Mouse (Mus musculus) frontal cortex, adult 2 months (tissue): ENCODE results near the gene Mdm2. TPM values are rescaled to one million over a fixed set of nuclear protein-coding genes. Genes with fewer than 3 reads are reported as not detected.
A peak's percentile ranks its signal among the peaks of the same experiment; 100 is the strongest.

Experiments used
- DNase-seq, 2 experiments: peaks; one replicate each; pipeline ENCODE4 v3.0.0; 2022; ENCODE audit warnings: low spot score in 1 of 2; ENCODE audit errors: extremely low spot score in 1 of 2
- polyA plus RNA-seq: library from polyadenylated mRNA; depleted of rRNA; stranded (reverse); fragments of >200 nt; gene quantifications from 2 replicates; pipeline ENCODE4 v1.2.3, GENCODE M21; 2012

Gene Mdm2
- polyA plus RNA-seq, 1 experiment: 74.5 TPM

DNA sequence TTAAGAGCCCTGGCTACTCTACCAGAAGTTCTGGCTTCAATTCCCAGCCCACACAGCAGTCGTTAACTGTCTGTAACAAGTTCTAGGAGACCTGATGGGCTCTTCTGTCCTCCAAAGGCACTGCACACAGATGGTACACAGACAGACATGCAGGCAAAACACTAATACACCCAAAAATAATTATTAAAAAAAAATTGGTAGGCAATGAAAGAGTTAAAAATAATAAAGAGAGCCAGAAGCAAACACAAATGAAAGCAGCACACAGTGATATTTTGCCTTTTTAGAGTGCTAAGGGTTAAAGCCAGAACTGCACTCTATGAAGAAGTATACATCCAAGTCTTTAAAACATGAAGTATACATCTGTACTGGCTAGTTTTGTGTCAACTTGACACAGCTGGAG lies 10.1 kb downstream of the Mdm2 start:
- no peak for DNase-seq

DNA sequence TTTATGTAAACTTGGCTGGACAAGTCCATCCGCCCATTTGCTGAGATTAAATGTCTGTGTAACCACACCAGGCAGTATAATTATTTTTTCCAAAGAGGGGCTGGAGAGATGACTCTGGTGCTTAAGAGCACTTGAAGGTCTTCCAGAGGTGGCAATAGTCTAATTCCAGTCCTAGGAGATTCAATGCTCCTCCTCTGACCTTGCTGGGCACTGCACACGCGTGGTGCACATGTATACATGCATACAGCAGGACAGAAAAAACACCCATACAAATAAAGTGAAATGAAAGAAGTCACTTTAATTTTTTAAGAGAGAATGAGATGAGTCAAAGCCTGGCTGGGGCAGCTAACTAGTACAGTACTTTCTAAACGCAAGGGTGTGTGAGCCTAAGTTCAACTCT lies 10.6 kb downstream of the Mdm2 start:
- DNase-seq: no peak

DNA sequence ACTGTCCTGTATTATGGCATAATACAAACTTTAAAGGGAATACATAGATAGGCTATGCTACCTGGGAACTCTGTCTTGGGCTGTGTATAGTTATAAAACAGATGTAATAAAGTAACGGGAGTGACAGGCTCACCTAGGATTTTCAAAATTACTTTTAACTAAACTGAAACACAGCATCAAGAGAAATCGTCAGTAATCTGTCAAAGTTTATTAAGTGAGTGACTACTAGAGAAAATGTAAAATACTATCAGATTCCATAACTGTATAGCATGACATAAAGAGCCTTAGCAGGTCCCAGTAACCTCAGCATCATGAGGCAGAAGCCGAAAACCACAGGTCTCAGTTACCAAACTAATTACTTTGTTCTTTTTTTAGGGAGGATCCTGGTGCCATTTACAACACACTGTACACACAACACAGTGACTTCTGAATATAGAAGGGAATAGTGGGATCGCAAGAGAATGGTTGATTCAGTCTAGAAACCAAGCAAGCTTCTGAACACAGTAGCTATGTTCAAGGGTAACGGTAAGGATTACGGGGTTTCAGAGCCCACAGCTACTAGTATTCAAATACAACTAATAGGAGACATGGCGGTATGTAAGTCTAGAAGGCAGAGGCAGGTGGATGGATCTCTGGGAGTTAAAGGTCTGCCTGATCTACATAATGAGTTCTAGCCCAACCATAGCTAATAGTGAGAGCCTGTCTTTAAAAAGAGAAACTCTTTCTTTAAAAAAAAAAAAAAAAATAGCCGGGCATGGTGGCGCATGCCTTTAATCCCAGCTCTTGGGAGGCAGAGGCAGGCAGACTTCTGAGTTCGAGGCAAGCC lies 12.0 kb downstream of the Mdm2 start:
- DNase-seq: no peak

DNA sequence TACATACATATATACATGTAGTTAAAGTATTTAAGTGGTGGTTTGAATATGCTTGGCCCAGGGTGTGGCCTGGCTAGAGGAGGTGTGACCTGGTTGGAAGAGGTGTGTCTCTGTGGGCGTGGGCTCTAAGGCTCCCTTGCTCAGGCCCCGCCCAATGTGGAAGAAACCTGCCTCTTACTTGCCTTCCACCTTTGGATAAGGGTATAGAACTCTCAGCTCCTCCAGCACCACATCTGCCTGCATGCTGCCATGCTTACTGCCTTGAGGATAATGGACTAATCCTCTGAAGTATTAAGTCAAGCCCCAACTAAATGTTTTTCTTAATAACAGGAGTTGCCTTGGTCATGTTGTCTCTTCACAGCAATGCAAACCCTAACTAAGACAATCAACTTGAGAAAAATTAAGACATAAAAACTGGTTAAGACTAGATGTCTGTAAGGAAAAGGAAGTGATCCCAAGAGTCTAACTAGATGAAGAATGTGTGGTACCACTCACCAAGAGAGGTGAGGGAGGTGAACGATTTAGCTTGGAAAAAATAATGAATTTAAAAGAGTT lies 12.9 kb downstream of the Mdm2 start:
- no peak for DNase-seq

DNA sequence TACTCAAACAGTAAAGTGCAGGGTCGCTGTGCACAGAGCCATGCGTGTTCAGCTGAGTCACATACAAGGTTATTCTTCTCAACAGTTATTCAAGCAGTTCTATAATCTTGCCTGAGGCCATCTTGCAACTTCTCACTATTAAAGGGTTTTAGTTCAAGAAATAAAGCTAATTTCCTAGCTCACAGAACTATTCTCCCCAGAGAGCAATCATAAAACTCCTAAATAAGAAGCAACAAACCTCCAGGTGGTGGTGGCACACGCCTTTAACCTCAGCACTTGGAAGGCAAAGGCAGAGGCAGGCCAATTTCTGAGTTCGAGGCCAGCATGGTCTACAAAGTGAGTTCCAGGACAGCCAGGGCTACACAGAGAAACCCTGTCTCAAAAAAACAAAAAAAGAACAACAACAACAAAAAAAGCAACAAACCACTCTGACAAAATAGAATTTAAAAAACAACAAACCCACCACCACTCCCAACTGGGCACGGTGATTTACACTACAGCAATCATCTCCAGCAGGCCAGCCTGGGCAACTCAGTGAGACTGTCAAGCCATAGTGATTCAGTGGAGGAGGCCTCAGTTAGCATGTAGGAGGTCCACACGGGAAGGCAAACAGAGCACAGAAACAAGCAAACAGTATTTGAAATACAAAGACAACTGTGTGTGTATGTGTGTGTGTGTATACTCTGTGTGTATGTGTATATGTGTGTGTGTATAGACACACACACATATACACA lies 13.6 kb downstream of the Mdm2 start:
- no peak for DNase-seq

DNA sequence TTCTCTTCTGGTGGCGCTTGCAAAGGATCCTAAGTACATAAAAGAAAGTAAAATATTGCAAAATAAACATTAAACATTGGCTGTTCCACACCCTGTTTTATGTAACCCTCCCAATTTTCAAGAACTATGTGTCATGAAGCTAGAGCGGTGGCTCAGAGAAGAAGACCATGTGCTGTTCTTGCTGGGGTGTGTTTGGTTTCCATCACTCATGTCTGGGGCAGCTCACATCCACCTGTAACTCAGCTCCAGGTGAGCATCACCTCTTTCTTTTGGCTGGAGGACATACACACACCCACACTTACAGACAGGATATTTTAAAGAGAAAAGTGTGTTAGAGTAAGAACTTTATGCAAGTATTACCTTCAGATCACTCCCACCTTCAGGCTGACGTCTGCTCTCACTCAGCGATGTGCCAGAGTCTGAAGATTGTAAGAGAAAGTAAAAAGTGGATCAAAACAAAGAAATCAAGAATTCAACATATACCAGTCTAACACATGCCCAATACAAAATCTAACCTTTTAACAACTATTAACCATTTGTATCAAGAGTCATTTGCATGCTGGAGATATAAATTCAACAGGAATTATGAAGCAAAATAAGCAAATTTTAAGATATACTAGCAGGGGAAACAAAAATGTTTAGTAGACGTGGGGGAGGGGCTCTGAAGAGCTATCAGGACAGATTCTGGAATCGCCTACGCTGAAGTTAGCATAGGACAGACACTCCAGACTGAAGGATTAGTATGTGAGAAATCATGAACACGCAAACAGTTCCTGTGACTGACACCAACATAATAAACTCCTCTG lies 14.3 kb downstream of the Mdm2 start:
- DNase-seq: no peak

DNA sequence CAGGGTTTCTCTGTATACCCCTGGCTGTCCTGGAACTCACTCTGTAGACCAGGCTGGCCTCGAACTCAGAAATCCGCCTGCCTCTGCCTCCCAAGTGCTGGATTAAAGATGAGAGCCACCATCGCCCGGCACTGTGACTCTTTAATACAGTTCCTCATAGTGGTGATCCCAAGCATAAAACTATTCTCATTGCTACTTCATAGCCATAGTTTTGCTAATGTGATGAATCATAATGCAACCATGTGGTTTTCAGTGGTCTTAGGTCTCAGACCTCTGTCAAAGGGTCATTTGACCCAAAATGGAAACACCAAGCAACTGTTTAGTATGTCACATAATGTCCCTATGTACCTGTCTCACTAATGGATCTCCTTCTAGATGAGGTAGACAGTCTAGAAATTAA lies 15.0 kb downstream of the Mdm2 start:
- DNase-seq: no peak

DNA sequence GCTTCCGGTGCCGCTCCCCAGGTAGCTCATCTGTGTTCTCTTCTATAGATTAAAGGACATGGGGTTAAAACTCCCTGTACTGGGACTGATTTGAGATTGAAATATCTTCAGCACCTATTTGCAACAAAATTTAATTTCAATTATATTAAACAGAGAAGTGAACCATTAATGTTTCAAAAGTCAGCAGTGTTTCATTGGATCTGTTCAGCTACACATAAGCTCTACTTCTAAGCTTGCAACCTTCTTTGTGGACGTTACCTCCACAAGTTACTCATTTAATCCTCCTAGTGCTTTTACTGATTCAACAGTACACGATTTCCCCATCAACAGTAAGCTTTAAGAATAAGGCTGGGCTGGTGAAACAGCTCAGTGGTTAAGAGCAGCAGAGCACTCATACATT lies 15.5 kb downstream of the Mdm2 start:
- no peak for DNase-seq

DNA sequence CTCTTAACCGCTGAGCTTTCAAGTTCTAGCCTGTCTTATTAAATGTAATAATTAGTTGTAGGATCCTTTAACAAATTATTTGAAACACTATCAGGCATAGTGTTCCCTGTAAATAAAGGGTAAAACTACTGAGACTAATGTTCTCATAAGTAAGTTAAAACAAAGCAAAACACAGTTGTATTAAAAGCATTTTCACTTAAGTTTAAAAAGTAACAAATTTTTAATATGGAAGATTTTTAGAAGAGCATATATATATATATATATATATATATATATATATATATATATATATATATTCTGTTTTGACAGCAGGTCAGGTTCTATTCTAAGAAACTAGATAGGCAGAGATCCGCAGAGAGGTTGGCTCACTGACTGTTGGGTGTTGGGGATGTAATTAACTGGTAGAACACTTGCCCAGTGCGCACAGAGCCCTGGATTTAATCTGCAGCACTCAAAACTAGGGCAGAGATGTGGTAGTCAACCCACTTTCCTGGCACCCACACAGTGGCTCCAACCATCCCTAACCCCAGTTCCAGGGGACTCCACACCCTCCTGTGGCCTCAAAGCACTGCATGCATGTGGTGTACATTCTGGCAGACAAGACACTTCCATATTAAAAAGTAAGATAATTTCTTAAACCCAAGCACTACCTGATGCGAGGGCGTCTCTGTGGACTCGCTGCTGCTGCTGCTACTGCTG lies 16.2 kb downstream of the Mdm2 start:
- DNase-seq: no peak

DNA sequence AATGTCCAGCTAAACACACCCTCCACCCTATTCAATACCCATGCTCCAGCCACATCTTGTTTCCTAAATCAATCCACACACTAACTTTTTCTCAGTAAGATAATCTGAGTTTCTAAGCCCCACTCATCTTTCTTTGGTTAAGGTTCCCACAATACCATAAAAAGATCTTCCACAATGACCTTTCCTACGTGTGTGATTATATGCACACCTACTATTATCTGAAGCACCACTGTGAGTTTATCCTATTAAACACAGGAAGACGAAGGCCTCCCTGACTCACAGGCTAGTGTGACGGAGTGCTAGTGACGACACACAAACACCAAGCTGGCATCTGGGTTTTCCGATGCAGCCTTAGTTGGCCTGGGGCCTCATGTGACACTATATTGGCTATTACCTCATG lies 17.6 kb downstream of the Mdm2 start:
- no peak for DNase-seq

DNA sequence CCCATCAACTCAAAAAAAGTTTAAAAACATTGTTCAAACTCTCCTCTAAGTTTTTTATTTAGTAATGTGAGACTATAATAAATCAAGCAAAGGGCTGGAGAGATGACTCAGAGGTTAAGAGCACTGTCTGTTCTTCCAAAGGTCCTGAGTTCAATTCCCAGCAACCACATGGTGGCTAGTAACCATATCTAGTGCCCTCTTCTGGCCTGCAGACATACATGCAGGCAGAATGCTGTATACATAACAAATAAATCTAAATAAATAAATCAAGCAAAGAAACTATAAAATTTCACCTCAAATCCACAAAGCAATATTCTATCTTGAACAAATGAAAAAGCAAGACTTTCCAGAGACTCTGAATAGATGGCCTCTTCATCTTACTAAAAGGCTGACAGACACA lies 18.4 kb downstream of the Mdm2 start:
- DNase-seq: no peak

DNA sequence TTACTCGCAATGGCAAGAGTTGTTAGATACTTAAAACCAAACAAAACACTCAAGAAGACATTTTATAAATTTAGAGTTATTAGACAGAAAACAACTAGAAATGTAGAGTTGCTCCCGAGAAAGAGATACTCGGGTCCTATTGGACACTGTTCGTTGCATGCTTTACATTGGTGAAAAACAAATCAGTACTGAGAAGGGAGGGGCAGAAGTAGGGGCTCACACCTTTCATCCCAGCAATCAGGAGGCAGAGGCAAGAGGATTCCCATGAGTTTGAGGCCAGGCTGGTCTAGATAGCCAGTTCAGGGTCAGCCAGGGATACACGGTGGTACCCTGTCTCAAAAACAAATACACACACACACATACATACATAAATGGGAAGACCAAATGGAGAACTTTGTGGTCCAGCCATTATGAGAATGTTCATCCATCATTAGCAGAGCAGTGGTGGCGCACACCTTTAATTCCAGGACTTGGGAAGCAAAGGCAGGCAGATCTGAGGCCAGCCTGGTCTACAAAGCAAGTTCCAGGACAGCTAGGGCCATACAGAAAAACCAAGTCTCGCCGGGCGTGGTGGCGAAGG lies 19.1 kb downstream of the Mdm2 start:
- no peak for DNase-seq

DNA sequence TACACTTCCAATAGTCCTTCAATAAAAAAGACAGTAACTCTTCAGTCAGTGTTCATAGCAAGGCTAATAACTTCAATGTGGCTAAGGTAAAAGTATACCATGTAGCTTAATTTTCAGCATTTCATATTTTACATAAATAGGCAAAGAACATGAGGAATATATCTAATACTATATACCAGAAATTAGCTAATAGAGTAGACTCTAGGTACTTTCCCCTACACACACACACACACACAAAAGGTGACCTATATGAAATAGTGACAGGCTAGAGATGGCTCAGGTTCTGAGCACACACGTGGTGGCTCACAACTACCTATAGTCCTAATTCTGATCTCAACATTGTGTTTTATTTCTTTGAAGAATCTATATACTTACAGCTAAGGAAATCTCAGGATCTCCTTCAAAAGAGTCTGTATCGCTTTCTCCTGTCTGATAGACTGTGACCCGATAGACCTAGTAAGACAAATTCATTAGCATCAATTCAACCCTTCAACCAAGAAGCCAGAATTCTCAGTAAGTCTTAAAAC lies 19.7 kb downstream of the Mdm2 start:
- DNase-seq: no peak

DNA sequence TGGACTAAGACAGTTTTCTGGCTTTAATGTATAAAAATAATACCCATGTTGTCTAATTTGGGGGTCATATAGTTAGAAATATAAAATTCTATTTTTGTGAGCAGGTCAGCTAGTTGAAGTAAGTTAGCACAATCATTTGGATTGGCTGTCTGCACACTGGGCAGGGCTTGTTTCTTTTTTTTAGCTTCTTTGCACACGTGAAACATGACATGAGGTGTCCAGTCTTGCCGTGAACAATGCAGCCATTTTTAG lies 20.5 kb downstream of the Mdm2 start:
- DNase-seq: no peak

DNA sequence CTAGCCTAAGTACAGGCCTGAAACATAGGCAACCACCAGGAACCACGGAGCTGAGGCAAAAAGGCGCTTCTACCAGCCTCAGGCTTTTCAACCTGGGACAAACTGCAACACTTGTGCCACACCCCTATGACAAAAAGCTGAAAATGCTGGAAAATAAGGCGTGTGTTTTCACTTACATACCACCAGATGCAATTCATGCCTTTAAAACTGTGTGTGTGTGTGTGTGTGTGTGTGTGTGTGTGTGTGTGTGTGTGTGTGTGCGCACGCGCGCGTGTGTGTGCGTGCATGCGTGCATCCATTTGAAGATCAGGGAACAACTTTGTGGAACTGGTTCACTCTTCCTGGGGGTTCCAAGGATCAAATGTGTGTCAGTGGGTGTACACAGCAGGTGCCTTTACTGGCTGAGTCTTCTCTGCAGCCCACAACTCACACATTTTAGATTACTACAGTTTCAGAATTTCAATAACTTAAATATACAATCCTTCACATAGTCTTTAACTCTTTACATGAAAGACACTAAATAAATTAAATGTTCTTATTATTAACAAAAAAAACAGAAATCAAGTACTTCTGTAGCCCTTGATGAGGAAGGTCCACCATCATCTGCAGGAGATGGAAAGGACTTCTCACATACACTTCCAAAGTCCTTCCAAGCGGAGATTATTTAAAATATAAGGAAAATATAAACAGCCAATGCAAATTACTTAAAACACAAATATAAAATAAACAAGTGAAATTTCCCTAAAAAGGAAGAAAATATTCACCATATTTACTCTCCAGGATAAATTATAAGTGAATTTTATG lies 21.1 kb downstream of the Mdm2 start:
- DNase-seq: no peak

DNA sequence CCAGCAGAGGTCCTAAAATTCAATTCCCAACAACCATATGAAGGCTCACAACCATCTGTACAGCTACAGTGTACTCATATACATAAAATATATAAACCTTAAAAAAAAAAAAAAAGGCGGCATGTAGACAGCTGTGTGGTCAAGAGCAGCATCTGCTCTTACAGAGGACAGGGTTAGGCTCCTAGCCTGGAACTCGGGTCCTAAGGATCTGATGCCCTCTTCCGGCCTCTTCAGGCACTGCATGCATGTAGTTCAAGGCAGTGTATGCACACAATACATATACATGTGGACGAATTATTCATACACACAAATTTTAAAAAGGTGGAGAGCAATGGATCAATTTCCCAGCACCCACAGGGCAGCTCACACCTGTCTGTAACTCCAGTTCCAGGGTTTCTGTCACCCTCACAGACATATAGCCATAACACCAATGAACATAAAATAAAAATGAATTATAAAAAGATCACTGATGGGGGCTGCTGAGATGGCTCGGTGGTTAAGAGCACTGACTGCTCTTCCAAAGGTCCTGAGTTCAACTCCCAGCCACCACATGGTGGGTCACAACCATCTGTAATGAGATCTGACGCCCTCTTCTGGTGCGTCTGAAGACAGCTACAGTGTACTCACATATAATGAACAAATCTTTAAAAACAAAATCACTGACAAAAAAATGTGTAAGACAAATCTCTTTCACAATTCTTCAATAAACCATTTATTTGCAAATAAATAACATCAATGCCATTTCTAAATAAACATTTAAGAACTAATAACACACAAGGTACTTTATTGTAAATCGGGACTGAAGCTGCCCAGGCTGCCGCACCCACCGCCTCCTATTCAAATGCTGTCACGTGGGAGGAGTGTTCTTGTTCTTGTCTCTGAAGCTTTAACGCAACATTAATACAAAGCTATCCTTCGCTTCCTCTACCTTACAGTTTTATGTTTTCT lies 22.1 kb downstream of the Mdm2 start:
- peak in 1 of 2 experiments; percentile 36 for DNase-seq

DNA sequence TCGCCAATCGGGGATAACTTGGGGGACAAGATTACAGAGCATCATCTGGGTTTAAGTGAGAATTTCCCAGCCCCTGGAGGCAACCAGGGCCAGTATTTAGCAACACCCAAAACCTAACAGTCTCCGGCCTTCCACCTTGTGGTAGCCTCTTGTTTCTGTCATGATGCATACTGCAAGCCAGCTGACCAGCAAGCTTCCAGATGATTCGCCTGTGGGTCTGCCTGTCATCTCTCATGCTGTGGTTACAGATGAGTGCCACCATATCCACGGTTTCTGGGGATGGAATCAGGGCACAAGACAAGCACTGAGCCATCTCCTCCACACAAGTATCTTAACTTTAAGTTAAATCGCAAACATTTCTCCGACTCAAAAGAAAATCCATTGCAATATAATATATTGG lies 23.0 kb downstream of the Mdm2 start:
- DNase-seq: no peak

DNA sequence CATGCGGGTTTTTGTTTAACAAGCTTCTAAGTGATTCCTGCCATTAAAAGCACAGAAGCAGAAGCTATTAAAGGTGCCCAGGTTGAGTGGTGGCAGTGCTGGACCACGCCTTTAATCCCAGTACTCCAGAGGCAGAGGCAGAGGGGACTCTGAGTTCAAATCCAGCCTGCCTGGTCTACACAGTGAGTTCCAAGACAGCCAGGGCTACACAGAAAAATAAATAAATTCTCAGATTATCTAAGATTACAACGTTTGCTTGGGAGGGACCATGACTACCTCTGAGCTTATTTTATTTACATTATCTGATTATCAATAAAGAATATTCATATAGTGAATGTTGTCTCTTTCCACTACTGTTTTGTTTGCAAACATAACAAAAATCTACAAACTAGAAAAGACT lies 23.5 kb downstream of the Mdm2 start:
- DNase-seq: no peak
